Mouse (Mus musculus): ENCODE results near the gene Polr1c. TPM values are rescaled to one million over a fixed set of nuclear protein-coding genes. Genes with fewer than 3 reads are reported as not detected.

The Polr1c gene
- polyA plus RNA-seq, 1 experiment, result 29.9 TPM

GRCm38 (mm10) chr17:46237480-46237879 lies 10.4 kb downstream of the Polr1c start:
- Histone ChIP-seq H3K4me3 (ENCODE audit: insufficient read depth, low read length) (no peak overlapping the region), H3K27ac (ENCODE audit: insufficient read depth, low read depth, low read length) (no peak overlapping the region), H3K4me1 (ENCODE audit: control insufficient read depth, insufficient read depth, low read length) (no peaks in the 10 kb centered on the region)
- no peak for TF ChIP-seq CTCF (IDR thresholded peaks at IDR 0.05; ENCODE audit: low read depth, low read length)
- no peak for TF ChIP-seq POLR2A (IDR thresholded peaks at IDR 0.05; ENCODE audit: borderline replicate concordance, low read depth, low read length)

- H3K27ac ChIP-seq (ENCODE audit: insufficient read depth, low read depth, low read length), result no peak overlapping the region
- no peak for TF ChIP-seq POLR2A (IDR thresholded peaks at IDR 0.05; ENCODE audit: borderline replicate concordance, low read depth, low read length)
- TF ChIP-seq CTCF (IDR thresholded peaks at IDR 0.05; ENCODE audit: low read depth, low read length), result no peak
- no peaks in the 10 kb centered on the region for H3K4me1 ChIP-seq (ENCODE audit: control insufficient read depth, insufficient read depth, low read length)
- no peak overlapping the region for H3K4me3 ChIP-seq (ENCODE audit: insufficient read depth, low read length)
Observed at GRCm38 (mm10) chr17:46237079-46237478, 10.8 kb downstream of the Polr1c start.

GRCm38 (mm10) chr17:46236067-46236466 lies 11.8 kb downstream of the Polr1c start:
- Histone ChIP-seq H3K4me1 (ENCODE audit: control insufficient read depth, insufficient read depth, low read length) (no peaks in the 10 kb centered on the region), H3K4me3 (ENCODE audit: insufficient read depth, low read length) (no peak overlapping the region)
- TF ChIP-seq CTCF (IDR thresholded peaks at IDR 0.05; ENCODE audit: low read depth, low read length) (no peak), POLR2A (IDR thresholded peaks at IDR 0.05; ENCODE audit: borderline replicate concordance, low read depth, low read length) (no peak)

GRCm38 (mm10) chr17:46227576-46227975 lies 20.3 kb downstream of the Polr1c start:
- TF ChIP-seq CTCF (IDR thresholded peaks at IDR 0.05; ENCODE audit: low read depth, low read length) (no peak), POLR2A (IDR thresholded peaks at IDR 0.05; ENCODE audit: borderline replicate concordance, low read depth, low read length) (no peak)
- H3K4me3 ChIP-seq (ENCODE audit: insufficient read depth, low read length), result no peak overlapping the region
- no peaks in the 10 kb centered on the region for H3K4me1 ChIP-seq (ENCODE audit: control insufficient read depth, insufficient read depth, low read length)
- H3K27ac ChIP-seq (ENCODE audit: insufficient read depth, low read depth, low read length), result no peak overlapping the region

More at GRCm38 (mm10) chr17:46236067-46236466, 11.8 kb downstream of the Polr1c start:
- no peak overlapping the region for H3K27ac ChIP-seq (ENCODE audit: insufficient read depth, low read depth, low read length)

- no peak overlapping the region for H3K4me3 ChIP-seq (ENCODE audit: insufficient read depth, low read length)
- TF ChIP-seq POLR2A (IDR thresholded peaks at IDR 0.05; ENCODE audit: borderline replicate concordance, low read depth, low read length), result no peak
- TF ChIP-seq CTCF (IDR thresholded peaks at IDR 0.05; ENCODE audit: low read depth, low read length), result no peak
- no peaks in the 10 kb centered on the region for H3K4me1 ChIP-seq (ENCODE audit: control insufficient read depth, insufficient read depth, low read length)
- H3K27ac ChIP-seq (ENCODE audit: insufficient read depth, low read depth, low read length), result no peak overlapping the region
Observed at GRCm38 (mm10) chr17:46221601-46222000, 26.3 kb downstream of the Polr1c start.

- Histone ChIP-seq H3K27ac (ENCODE audit: insufficient read depth, low read depth, low read length) (no peak overlapping the region), H3K4me3 (ENCODE audit: insufficient read depth, low read length) (no peak overlapping the region), H3K4me1 (ENCODE audit: control insufficient read depth, insufficient read depth, low read length) (no peaks in the 10 kb centered on the region)
- TF ChIP-seq POLR2A (IDR thresholded peaks at IDR 0.05; ENCODE audit: borderline replicate concordance, low read depth, low read length) (no peak), CTCF (IDR thresholded peaks at IDR 0.05; ENCODE audit: low read depth, low read length) (no peak)
Observed at GRCm38 (mm10) chr17:46210550-46210949, 37.3 kb downstream of the Polr1c start.

- Histone ChIP-seq H3K4me1 (ENCODE audit: control insufficient read depth, insufficient read depth, low read length) (peaks cover 7% of the 10 kb centered on the region), H3K4me3 (ENCODE audit: insufficient read depth, low read length) (no peak overlapping the region), H3K27ac (ENCODE audit: insufficient read depth, low read depth, low read length) (no peak overlapping the region)
- TF ChIP-seq CTCF (IDR thresholded peaks at IDR 0.05; ENCODE audit: low read depth, low read length) (no peak), POLR2A (IDR thresholded peaks at IDR 0.05; ENCODE audit: borderline replicate concordance, low read depth, low read length) (no peak)
Observed at GRCm38 (mm10) chr17:46206676-46207075, 41.2 kb downstream of the Polr1c start.

- H3K4me3 ChIP-seq (ENCODE audit: insufficient read depth, low read length), result peak overlapping the region; percentile 80
- TF ChIP-seq POLR2A (IDR thresholded peaks at IDR 0.05; ENCODE audit: borderline replicate concordance, low read depth, low read length) (no peak), CTCF (IDR thresholded peaks at IDR 0.05; ENCODE audit: low read depth, low read length) (no peak)
- H3K4me1 ChIP-seq (ENCODE audit: control insufficient read depth, insufficient read depth, low read length), result peaks cover 12% of the 10 kb centered on the region
- peak overlapping the region; percentile 7; the same call in 1 of the 2 replicates for H3K27ac ChIP-seq (ENCODE audit: insufficient read depth, low read depth, low read length)
Observed at GRCm38 (mm10) chr17:46203078-46203477, 44.8 kb downstream of the Polr1c start.

GRCm38 (mm10) chr17:46202421-46203071 lies 45.3 kb downstream of the Polr1c start, which contains the start of the genes Polh and Xpo5:
Gene Polh, minus strand, starts transcription at chr17:46202645.
Gene Xpo5, plus strand, starts transcription at chr17:46202782.
- Histone ChIP-seq H3K27ac (ENCODE audit: insufficient read depth, low read depth, low read length) (peak within 1 kb of the TSS; percentile 67), H3K4me3 (ENCODE audit: insufficient read depth, low read length) (peak within 1 kb of the TSS; percentile 98), H3K4me1 (ENCODE audit: control insufficient read depth, insufficient read depth, low read length) (peaks cover 12% of the 10 kb centered on the region)
- TF ChIP-seq POLR2A (IDR thresholded peaks at IDR 0.05; ENCODE audit: borderline replicate concordance, low read depth, low read length) (no peak), CTCF (IDR thresholded peaks at IDR 0.05; ENCODE audit: low read depth, low read length) (no peak)

- TF ChIP-seq CTCF (IDR thresholded peaks at IDR 0.05; ENCODE audit: low read depth, low read length), result no peak
- TF ChIP-seq POLR2A (IDR thresholded peaks at IDR 0.05; ENCODE audit: borderline replicate concordance, low read depth, low read length), result no peak
Observed at GRCm38 (mm10) chr17:46201151-46201550, 46.7 kb downstream of the Polr1c start.

More at GRCm38 (mm10) chr17:46201151-46201550, 46.7 kb downstream of the Polr1c start:
- Histone ChIP-seq H3K4me1 (ENCODE audit: control insufficient read depth, insufficient read depth, low read length) (peaks cover 12% of the 10 kb centered on the region), H3K27ac (ENCODE audit: insufficient read depth, low read depth, low read length) (no peak overlapping the region), H3K4me3 (ENCODE audit: insufficient read depth, low read length) (peak overlapping the region; percentile 29)

Other genes with a start within 250 kb of the Polr1c start
- gene Vegfa, start 215.7 kb downstream of the Polr1c start, polyA plus RNA-seq (2012; ENCODE audit: insufficient read depth, insufficient read length, missing spikeins), result 53.8 and 58.0 TPM in 2 replicates
- gene Mrps18a, start 137.1 kb downstream of the Polr1c start, polyA plus RNA-seq (2012; ENCODE audit: insufficient read depth, insufficient read length, missing spikeins), result 71.9 and 73.2 TPM in 2 replicates
- 8.6 and 12.9 TPM in 2 replicates for gene Rsph9, start 103.8 kb downstream of the Polr1c start, polyA plus RNA-seq (2012; ENCODE audit: insufficient read depth, insufficient read length, missing spikeins)
- 25.8 and 28.4 TPM in 2 replicates for gene Mad2l1bp, start 94.5 kb downstream of the Polr1c start, polyA plus RNA-seq (2012; ENCODE audit: insufficient read depth, insufficient read length, missing spikeins)
- 126 and 134 TPM in 2 replicates for gene Gtpbp2, start 87.0 kb downstream of the Polr1c start, polyA plus RNA-seq (2012; ENCODE audit: insufficient read depth, insufficient read length, missing spikeins)
- gene Polh, start 45.4 kb downstream of the Polr1c start, polyA plus RNA-seq (2012; ENCODE audit: insufficient read depth, insufficient read length, missing spikeins), result 13.7 and 14.4 TPM in 2 replicates
- 16.6 and 17.3 TPM in 2 replicates for gene Xpo5, start 45.3 kb downstream of the Polr1c start, polyA plus RNA-seq (2012; ENCODE audit: insufficient read depth, insufficient read length, missing spikeins)
- gene Yipf3, start within 50 bp of the Polr1c start, polyA plus RNA-seq (2012; ENCODE audit: insufficient read depth, insufficient read length, missing spikeins), result 121 and 143 TPM in 2 replicates
- 0.58 TPM in 1 of 2 replicates, not detected in the other for gene Lrrc73, start 5.5 kb upstream of the Polr1c start, polyA plus RNA-seq (2012; ENCODE audit: insufficient read depth, insufficient read length, missing spikeins)
- gene Tjap1, start 35.0 kb upstream of the Polr1c start, polyA plus RNA-seq (2012; ENCODE audit: insufficient read depth, insufficient read length, missing spikeins), result 18.0 and 18.1 TPM in 2 replicates
- gene Dlk2, start 49.4 kb upstream of the Polr1c start, polyA plus RNA-seq (2012; ENCODE audit: insufficient read depth, insufficient read length, missing spikeins), result not detected in 2 replicates
- gene Abcc10, start 80.3 kb upstream of the Polr1c start, polyA plus RNA-seq (2012; ENCODE audit: insufficient read depth, insufficient read length, missing spikeins), result 5.4 and 7.2 TPM in 2 replicates
- 21.7 and 26.2 TPM in 2 replicates for gene Zfp318, start 135.7 kb upstream of the Polr1c start, polyA plus RNA-seq (2012; ENCODE audit: insufficient read depth, insufficient read length, missing spikeins)
- not detected in 2 replicates for gene Crip3, start 180.9 kb upstream of the Polr1c start, polyA plus RNA-seq (2012; ENCODE audit: insufficient read depth, insufficient read length, missing spikeins)
- not detected in 2 replicates for gene Slc22a7, start 190.4 kb upstream of the Polr1c start, polyA plus RNA-seq (2012; ENCODE audit: insufficient read depth, insufficient read length, missing spikeins)
- gene Ttbk1, start 239.6 kb upstream of the Polr1c start, polyA plus RNA-seq (2012; ENCODE audit: insufficient read depth, insufficient read length, missing spikeins), result not detected in 2 replicates
- 5.7 and 9.0 TPM in 2 replicates for gene Dnph1, start 248.7 kb upstream of the Polr1c start, polyA plus RNA-seq (2012; ENCODE audit: insufficient read depth, insufficient read length, missing spikeins)

Data from bone marrow macrophage, adult 2 months (primary cell).